ENCODE assay signal across 8 mouse cellular contexts in the genomic region with DNA sequence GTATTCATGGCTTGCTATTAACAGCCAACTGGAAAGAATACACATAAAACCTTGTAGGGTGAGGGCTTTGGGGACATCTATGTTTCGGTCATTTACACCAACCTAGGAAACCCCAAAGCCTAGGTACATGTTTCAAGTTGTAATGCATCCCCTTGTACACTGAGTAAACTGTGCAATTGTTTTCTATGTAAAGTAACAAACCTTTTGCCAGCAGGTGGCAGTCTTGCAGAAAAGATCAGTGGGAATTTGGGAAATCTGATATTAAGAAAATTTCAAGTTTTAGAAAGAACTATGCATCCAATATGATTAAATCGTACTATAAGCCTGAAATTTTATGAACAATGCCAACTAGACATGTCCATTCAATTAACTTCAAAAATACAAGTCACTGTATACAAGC. TPM values are rescaled to one million over a fixed set of nuclear protein-coding genes. Genes with fewer than 3 reads are reported as not detected.
A peak's percentile ranks its signal among the peaks of the same experiment; 100 is the strongest.
DNase-seq lines count a peak whose midpoint lies in the region; ATAC-seq and TF ChIP-seq lines count a peak whose summit lies in the region.

No protein-coding gene starts in this region.

- DNase-seq in cerebellum, adult 2 months, result peak in 1 of 2 experiments; percentile 27
- DNase-seq in cerebellum, adult 9-11 months, result no peak
- peak; percentile 20 for DNase-seq in liver
- no peak for DNase-seq in liver, embryonic 11.5 days (ENCODE audit: low spot score)
- peak; percentile 77 for DNase-seq in brain, embryonic 14.5 days (ENCODE audit: low read depth)
- peak; percentile 93 for DNase-seq in midbrain, embryonic 11.5 days (ENCODE audit: low spot score, missing footprints)
- DNase-seq in urinary bladder, postnatal 4 days (ENCODE audit: low spot score in 2 of 2), result no peak

- no peaks in the 10 kb centered on the region for H3K9me3 ChIP-seq in liver, embryonic 11.5 days (ENCODE audit: control insufficient read depth, low read length)
- H3K9me3 ChIP-seq in hindbrain, embryonic 15.5 days, result no peaks in the 10 kb centered on the region
- H3K9me3 ChIP-seq in midbrain, embryonic 11.5 days (ENCODE audit: control insufficient read depth, low read length), result no peaks in the 10 kb centered on the region

- no peaks in the 10 kb centered on the region for H3K4me1 ChIP-seq in cerebellum, adult 2 months (ENCODE audit: control insufficient read depth, insufficient read depth, low read length)
- no peaks in the 10 kb centered on the region for H3K4me1 ChIP-seq in liver, embryonic 11.5 days (replicated peaks; ENCODE audit: control insufficient read depth, insufficient read depth, low read length)
- no peaks in the 10 kb centered on the region for H3K4me1 ChIP-seq in hindbrain, embryonic 15.5 days (replicated peaks)
- H3K4me1 ChIP-seq in midbrain, embryonic 11.5 days (ENCODE audit: control insufficient read depth, insufficient read depth, low read length), result no peaks in the 10 kb centered on the region

- H3K27me3 ChIP-seq in cerebellum, adult 2 months (ENCODE audit: control insufficient read depth, insufficient read depth, low read length), result no peaks in the 10 kb centered on the region
- H3K27me3 ChIP-seq in liver, embryonic 11.5 days (replicated peaks; ENCODE audit: control insufficient read depth, insufficient read depth, low read length), result no peaks in the 10 kb centered on the region
- H3K27me3 ChIP-seq in hindbrain, embryonic 15.5 days, result no peaks in the 10 kb centered on the region
- H3K27me3 ChIP-seq in midbrain, embryonic 11.5 days (ENCODE audit: control insufficient read depth, insufficient read depth, low read length), result no peaks in the 10 kb centered on the region

- WGBS in cerebellum, adult 2 months, result 33% methylated on average over 2 of the region's 2 CpGs
- WGBS in liver, embryonic 11.5 days, result 34% methylated on average over 2 of the region's 2 CpGs
- WGBS in hindbrain, embryonic 15.5 days, result 47% methylated on average over 2 of the region's 2 CpGs
- 39% methylated on average over 2 of the region's 2 CpGs for WGBS in midbrain, embryonic 11.5 days

- TF ChIP-seq POLR2A in cerebellum, adult 2 months (IDR thresholded peaks at IDR 0.05; ENCODE audit: borderline replicate concordance, insufficient read depth, low read length), result no peak
- TF ChIP-seq POLR2A in brain, embryonic 14.5 days (IDR thresholded peaks at IDR 0.05; ENCODE audit: borderline replicate concordance, extremely low read depth, insufficient read depth, insufficient read length, poor library complexity, severe bottlenecking), result no peak

- H3K27ac ChIP-seq in cerebellum, adult 2 months (ENCODE audit: insufficient read depth, low read length), result no peak overlapping the region
- H3K27ac ChIP-seq in liver, embryonic 11.5 days (ENCODE audit: low read depth, low read length), result no peak overlapping the region
- H3K27ac ChIP-seq in hindbrain, embryonic 15.5 days (replicated peaks), result no peak overlapping the region
- no peak overlapping the region for H3K27ac ChIP-seq in midbrain, embryonic 11.5 days (ENCODE audit: low read depth, low read length)

- no peak for ATAC-seq in liver, embryonic 11.5 days (replicated peaks; ENCODE audit: low FRiP score)
- ATAC-seq in hindbrain, embryonic 15.5 days (ENCODE audit: low FRiP score, low read depth), result peak; percentile 42; the same call in 1 of the 2 replicates
- peak; percentile 54; the same call in 1 of the 2 replicates for ATAC-seq in midbrain, embryonic 11.5 days (ENCODE audit: low FRiP score)

- peak; percentile 25; the same call in 1 of the 2 replicates for TF ChIP-seq CTCF in cerebellum, adult 2 months (IDR thresholded peaks at IDR 0.05; ENCODE audit: borderline replicate concordance, insufficient read depth, low read depth, low read length)
- TF ChIP-seq CTCF in brain, embryonic 14.5 days (IDR thresholded peaks at IDR 0.05; ENCODE audit: borderline replicate concordance, extremely low read depth, insufficient read depth, insufficient read length), result no peak

- H3K4me3 ChIP-seq in cerebellum, adult 2 months (replicated peaks; ENCODE audit: insufficient read depth, low read depth, low read length), result no peak overlapping the region
- H3K4me3 ChIP-seq in liver, embryonic 11.5 days (ENCODE audit: low read depth, low read length), result no peak overlapping the region
- H3K4me3 ChIP-seq in hindbrain, embryonic 15.5 days, result no peak overlapping the region
- no peak overlapping the region for H3K4me3 ChIP-seq in midbrain, embryonic 11.5 days (ENCODE audit: low read depth, low read length)

- no peak overlapping the region for H3K9ac ChIP-seq in liver, embryonic 11.5 days (ENCODE audit: low read depth, low read length)
- no peak overlapping the region for H3K9ac ChIP-seq in hindbrain, embryonic 15.5 days
- no peak overlapping the region for H3K9ac ChIP-seq in midbrain, embryonic 11.5 days (ENCODE audit: low read length)

- H3K4me2 ChIP-seq in liver, embryonic 11.5 days, result no peak overlapping the region
- no peak overlapping the region for H3K4me2 ChIP-seq in hindbrain, embryonic 15.5 days
- no peak overlapping the region for H3K4me2 ChIP-seq in midbrain, embryonic 11.5 days

- H3K36me3 ChIP-seq in liver, embryonic 11.5 days (ENCODE audit: control insufficient read depth, insufficient read depth, low read length), result no peaks in the 10 kb centered on the region
- no peaks in the 10 kb centered on the region for H3K36me3 ChIP-seq in hindbrain, embryonic 15.5 days
- H3K36me3 ChIP-seq in midbrain, embryonic 11.5 days (ENCODE audit: control insufficient read depth, insufficient read depth, low read length), result no peaks in the 10 kb centered on the region

RNA-seq across cellular contexts. Expression of gene Mfap3l, which starts 15.7 kb away (rescaled TPM):
- 24.6 and 25.3 TPM in 2 replicates for polyA plus RNA-seq in cerebellum, adult 2 months (2012; rRNA removed)
- 0.57 and 0.71 TPM in 2 replicates for polyA plus RNA-seq in liver, embryonic 11.5 days (2014; fragmentation: Nextera tagmentation; extraction: Ambion mirVana)
- 2.1 and 4.0 TPM in 2 replicates for polyA plus RNA-seq in brain, embryonic 14.5 days (2012; rRNA removed)
- polyA plus RNA-seq in hindbrain, embryonic 15.5 days (2015; fragmentation: Nextera tagmentation; extraction: Ambion mirVana), result 4.3 and 5.4 TPM in 2 replicates
- 1.8 and 2.1 TPM in 2 replicates for polyA plus RNA-seq in midbrain, embryonic 11.5 days (2014; fragmentation: Nextera tagmentation; extraction: Ambion mirVana)

Comparison
In these comparisons a context has a peak if more than half of its experiments do, and no peak if none do; other contexts are left out.
1. DNase-seq: peak in liver (single experiment), brain, embryonic 14.5 days (single experiment) and midbrain, embryonic 11.5 days (single experiment); none in cerebellum, adult 9-11 months (single experiment), liver, embryonic 11.5 days (single experiment) and urinary bladder, postnatal 4 days (0 of 2).